Mouse (Mus musculus): ENCODE measurements around the gene Srgap3.
"Not testable (repeated sequence)": the region's sequence is repeated elsewhere in the genome, so short reads cannot be mapped to it uniquely, and the experiment has no call there.

Gene Srgap3

DNA sequence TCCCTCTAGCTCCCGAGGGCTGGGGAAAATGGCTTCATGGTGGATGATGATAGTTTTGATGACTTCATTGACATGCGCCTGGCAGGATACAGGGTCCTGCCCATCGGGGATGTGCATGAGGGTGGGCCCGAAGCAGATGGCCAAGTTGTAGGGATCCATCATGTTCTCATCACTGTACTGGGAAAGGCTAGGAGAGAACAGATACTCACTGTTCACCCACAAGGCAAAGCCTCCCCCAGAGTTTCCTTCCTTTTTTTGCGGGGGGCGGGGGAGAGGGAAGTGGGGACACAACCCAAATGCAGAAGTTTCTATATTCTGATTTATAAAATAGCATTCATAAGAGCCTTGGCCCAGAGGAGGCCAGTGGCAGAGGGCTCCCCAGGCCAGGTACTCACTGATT lies 208.1 kb downstream of the Srgap3 start:
- DNase-seq (ENCODE audit: low read depth), result peak; percentile 20

DNA sequence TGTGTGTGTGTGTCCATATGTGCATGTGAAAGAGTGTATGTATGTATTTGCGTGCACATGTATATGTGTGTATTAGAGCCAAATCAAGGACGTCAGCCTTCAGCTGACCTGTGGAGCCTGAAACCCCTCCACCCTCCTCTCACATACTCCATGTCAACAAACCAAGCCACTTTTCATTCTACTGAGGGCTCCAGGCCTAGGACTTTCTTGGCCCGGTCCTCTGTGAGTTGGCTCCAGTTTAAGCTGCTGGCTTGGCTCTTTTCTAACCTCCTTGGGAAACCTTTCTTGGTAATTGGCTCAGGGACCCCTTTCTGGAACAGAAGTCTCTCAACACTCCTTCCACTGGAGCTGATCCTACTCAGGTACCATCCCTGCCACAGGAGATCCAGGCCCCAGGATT lies 210.6 kb downstream of the Srgap3 start:
- DNase-seq (ENCODE audit: low read depth), result no peak

DNA sequence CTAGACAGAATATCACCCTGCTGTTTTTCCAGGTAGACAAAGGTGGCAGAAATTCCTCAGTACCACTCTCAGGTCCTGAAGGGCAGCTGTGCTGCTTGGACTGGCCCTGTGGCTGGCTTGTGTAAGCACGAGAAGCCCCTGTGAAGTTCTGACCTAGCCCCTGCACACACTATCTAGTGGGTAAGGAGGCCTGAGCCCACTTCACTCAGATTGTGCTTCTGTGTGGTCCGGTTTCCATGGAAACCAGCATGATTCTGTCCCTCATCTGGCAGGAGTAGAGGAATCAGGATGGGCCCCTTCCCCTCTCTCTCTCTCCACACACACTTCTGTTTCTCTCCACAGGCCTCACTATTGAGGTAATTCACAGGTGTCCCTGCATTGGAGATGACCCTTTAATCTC lies 212.0 kb downstream of the Srgap3 start:
- no peak for DNase-seq (ENCODE audit: low read depth)

DNA sequence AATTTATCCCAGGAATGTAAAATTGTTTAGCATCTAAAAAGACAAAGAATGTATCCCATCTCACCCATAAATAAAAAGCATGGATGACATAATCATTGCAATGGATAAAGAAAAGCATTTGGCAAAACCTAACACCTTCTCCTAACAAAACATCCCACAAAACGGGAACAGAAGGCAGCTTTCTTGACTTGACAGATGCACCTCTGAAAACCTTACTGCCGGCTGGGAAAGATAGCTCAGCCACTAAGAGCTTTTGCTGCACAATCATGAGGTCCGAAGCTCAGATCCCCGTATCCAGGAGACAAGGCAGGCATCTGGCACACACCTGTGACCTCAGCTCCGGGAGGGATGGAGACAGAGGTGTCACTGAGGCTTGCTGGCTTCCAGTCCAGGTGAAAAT lies 213.1 kb downstream of the Srgap3 start:
- DNase-seq (ENCODE audit: low read depth), result no peak

DNA sequence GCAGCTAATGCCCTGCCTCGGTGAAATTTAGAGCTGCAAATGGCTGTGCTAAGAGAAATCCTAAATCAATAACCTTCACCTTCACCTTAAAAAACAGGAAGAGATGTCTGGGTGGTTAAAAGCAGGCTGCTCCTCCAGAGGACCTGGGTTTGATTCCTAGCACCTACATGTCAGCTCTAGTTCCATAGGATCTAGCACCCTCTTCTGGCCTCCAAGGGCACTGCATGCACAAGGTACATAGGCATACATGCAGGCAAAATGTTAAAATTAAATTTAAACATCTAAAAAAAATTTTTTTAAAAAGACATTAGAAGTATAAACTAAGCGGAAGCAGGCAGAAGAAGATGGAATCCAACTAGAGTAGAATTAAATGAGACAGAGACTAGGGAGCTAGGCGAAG lies 214.6 kb downstream of the Srgap3 start:
- DNase-seq (ENCODE audit: low read depth), result no peak

DNA sequence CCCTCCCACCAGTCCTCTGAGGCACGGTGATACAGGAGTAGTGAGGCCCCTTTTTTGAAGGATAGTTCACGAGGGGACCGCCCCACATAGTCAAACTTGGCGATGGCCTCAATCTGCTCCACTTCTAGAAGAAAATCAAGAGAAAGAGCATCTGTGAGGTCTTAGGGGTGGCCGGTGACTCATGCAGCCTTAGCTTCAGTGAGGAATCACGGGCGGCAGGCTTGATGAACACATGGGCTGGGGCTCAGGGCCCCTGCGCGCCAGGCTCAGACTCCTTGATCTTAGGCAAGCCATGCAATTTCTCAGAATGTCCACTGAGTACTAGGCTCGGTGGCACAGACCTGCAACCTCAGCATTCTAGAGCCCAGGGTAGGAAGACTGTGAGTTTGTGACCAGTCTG lies 215.7 kb downstream of the Srgap3 start:
- no peak for DNase-seq (ENCODE audit: low read depth)

DNA sequence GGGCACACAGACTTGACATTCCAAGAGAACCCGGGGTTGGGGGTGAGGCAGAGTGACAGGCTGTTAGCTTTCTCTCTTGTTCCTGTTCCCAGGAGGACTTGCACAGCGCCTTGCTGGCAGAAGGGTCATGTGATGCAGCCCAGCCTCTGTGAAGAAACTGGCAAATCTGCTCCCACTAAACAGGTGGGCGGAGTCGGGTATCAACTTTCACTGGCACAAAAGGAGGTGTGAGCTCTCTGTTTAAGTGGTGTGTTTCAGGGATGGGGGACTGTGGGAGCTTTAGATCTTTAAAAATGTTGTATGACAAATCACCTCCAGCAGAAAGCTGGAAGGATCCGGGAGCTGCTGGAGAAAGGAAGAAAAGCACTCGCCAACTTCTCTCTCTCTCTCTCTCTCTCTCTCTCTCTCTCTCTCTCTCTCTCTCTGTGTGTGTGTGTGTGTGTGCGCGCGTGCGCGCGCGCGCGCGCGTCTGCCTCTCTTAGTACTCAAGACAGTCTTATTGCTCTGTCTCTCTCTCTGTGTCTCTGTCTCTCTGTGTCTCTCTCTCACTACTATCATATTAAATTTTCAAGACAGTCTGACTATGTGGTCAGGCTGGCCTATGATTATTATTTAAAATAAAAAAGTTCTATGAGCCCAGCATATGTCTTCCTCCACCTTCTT lies 218.2 kb downstream of the Srgap3 start:
- peak; percentile 22 for DNase-seq (ENCODE audit: low read depth)

DNA sequence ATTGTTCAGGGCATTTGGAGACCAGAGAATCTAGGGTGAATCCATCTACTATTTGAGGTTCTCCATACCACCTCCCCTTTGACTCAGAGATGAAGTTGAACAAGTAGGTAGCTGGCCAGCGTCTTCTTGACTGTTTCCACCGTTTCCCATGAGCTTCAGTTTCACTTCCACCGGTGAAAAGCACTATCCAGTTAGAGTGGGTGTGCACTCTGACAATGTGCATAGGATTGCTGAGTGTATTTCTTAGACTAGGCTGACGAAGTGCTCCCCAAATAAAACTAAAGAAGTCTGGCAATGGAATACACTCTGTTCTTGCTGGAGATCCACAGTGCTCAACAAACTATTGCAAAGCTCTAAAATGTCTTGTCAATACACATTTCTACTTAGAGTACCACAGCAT lies 221.6 kb downstream of the Srgap3 start:
- no peak for DNase-seq (ENCODE audit: low read depth)

DNA sequence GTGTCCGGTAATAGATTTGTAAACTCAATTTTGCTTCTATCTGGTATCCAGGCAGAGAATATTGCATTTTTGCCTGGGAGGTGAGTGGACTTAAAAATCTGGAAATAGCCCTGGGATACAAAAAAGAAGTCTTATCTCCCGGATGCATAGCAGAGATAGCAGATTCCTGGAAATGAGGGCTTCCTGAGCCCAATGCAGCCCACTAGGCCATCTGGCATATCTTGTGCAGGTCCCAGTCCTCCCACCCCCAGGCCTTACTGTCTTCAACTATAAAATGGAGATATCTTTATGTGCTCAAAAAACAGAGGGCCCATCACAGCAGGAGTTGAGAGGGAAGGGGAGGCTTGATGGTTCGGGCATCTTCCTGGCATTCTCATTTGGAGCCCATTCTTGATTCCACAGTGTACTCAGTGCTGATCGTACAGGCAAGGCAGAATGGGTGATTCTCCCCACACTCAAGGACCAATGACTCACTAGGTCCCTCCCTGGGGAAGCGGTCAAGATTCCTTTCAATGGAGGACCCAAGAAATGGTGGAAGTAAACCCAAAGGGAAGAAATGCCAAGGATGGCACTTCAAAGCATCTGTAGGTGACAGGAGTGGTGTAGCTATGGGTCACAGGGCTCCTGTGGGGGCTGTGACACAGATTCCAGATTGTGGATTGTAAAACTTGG lies 226.5 kb downstream of the Srgap3 start:
- DNase-seq (ENCODE audit: low read depth), result no peak

DNA sequence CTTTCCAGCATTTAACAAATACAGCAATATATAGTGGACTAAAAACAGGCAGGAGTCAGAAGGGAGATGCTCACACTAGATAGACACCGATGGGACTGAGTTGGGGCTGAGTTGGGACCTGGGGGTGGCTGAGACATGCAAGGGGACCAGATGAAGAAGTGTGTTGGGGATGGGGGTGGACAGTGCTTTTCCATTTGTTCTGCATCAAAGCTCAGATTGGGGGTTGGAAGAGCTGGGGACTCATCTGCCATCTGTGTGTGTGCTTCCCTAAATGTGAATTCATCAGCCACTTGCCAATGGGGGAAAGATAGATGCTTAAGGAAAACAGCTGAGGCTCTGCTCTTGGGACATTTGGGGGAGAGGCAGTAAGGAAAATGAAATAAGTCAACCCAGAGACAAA lies 227.1 kb downstream of the Srgap3 start:
- no peak for DNase-seq (ENCODE audit: low read depth)

DNA sequence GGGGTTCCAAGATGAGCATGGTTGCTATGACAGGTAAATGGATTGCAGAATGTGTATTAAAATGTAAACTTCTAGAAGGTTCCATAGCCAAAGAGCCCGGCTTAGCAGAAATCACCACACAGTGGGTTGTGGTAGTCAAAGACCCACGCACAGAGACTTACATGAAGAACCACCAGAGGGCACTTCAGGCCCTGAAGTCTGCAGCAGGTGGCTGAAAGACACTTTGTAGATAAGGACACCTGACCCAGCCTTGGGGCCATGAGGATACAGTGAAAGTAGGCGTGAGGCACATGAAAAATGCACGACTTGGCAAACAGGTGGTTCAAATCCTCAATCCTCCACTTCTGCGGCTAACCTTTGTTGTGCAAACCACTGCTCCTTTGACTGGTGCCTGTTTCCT lies 229.9 kb downstream of the Srgap3 start:
- no peak for DNase-seq (ENCODE audit: low read depth)

DNA sequence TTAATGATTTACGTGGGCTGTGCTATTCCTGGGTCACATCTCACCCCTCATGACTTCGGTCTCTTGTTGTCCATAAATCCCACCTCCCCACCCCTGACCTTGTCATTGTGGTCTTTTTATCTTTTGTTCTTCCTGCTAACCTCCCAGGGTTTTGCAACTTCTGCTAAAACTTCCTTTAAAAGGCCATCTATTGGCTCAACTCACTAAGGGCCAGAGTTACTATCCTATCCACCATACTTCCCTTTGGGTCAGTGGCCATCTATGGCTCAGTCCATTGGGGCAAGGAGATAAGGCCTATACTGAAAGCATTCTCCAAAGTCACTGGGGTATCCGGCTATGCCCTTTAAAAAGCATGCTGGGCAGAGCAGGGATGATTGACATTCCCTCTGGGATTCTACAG lies 233.1 kb downstream of the Srgap3 start:
- no peak for DNase-seq (ENCODE audit: low read depth)

DNA sequence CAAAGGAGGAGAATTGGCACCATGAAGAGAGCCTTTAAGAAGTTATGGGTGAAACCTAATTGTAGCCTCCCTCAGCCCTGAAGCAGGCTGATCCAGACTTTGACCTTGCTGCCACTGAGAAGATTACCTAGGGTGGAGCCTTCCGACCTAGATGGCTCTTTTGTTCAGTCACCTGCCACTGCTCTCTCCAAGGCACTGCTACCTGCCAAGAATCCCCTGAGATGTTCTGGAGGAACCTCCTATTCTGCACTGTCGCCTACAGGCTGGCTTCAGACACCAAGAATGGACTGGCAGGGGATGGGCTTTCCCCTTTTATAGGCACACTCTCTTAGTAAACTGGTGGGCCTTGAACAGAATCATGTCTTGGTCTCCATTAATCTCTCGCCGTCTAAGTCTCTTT lies 244.8 kb downstream of the Srgap3 start:
- DNase-seq (ENCODE audit: low read depth), result not testable (repeated sequence)

DNA sequence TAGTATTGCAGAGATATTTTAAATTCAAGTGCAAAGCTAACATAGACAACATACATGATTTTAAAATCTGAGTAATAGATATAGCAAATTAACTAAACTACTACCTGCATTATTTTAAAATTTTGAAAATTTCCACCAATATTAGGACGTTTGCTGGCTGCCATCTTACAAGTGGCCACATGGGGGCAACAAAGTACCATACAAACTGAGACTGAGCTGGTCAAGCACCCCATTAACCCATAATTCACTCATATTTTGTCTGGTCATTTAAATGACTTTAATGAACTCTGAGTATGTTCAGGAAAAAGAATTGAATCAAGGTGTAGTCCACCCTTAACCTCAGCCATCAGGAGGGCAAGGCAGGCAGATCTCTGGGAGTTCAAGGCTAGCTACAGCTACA lies 246.7 kb downstream of the Srgap3 start:
- DNase-seq (ENCODE audit: low read depth), result peak; percentile 34

DNA sequence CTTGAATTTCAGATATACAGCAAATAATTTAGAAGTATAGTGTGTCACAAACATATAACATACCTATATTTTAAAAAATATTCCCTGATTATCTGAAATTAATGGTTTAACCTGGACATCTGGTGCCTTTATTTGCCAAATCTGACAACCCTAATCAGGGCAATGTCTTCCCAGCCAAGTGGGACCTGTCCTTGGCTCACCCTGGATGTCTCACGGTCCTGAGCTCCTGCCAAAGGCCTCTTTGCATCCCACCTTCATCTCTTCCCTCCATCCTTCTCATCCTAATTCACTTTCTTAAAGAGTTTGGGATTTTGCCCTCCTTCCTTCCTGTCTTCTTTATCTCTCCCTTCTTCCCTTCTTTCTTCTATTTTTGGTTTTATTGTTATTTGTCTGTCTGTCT lies 248.0 kb downstream of the Srgap3 start:
- no peak for DNase-seq (ENCODE audit: low read depth)

DNA sequence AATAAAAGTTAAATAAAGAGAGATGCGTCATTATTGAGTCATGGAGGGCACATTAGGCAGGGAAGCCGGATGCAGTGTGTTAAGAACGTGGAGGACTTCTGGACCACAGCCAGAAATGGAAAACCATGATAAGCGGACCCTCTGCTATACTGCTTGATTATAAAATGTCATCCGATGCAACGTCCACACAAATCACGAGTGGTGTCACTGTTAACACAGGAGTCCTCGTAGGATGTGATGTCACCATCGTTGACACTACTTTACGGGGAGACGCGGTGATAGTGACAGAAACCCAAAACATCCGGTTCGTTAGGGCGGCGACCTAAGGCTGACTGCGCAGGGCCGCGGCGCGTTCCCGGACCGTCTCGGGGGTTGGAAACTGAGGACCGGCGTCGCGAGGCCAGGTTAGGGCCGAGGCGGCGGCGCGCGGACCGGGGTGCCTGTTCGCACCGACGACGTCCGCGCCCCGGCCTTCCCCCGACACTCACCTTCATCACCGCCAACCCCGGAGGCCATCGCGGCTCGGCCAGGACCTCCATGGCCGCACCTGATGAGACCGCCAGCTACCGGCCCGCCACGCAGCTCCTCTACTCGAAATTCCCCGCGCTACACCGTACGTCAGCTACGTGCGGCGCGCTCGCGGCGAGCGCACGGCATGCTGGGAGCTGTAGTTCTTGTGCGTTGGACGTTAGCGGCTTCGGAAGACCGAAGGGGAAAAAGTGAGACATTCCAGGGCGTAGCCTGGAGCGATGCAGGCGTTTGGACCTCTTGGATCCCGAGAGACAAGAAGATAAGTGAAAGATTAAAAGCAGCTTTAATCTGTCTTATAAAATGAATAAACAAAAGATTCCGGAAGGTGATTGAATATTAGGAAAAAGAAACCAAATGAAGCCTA lies 250.8 kb downstream of the Srgap3 start, which contains the start of gene Rad18:
Gene Rad18 (minus strand): TSS at position 631 of the 895 bp plus-strand sequence.
- peak; percentile 77 for DNase-seq (ENCODE audit: low read depth)

DNA sequence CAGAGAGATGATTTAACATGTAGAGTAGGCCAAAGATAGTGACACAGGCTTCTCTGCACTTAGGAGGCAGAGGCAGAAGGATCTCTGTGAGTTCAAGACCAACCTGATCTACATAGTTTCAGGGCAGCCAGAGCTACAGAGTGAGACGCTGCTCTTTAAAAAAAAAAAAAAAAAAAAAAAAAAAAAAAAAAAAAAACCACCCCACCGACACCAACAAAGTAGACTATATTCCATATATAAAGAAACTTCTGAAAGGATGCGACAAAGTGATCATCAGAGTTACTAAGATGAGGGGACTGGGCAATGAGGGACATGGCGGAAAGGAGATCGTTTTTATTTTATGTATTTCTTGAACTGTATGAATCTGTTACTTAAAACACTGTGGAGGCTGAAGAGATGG lies 252.6 kb downstream of the Srgap3 start:
- no peak for DNase-seq (ENCODE audit: low read depth)

DNA sequence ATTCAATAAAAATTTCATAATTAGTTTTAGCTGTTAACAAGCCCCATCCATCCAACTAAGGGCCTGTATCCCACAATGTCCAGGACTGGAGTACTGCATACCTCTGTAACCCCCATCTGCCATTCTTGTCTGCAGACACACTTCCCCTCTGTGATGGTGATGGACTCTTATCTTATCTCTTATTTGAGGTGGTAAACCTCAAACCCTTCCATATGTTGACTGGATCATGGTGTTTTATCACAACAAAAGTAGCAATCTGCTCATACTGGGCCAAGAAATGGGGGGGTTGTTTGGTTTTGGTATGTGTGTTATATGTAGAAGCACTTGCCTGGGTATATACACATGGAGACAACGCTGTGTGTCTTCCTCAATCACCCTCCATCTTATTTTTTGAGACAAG lies 255.5 kb downstream of the Srgap3 start:
- DNase-seq (ENCODE audit: low read depth), result no peak

DNA sequence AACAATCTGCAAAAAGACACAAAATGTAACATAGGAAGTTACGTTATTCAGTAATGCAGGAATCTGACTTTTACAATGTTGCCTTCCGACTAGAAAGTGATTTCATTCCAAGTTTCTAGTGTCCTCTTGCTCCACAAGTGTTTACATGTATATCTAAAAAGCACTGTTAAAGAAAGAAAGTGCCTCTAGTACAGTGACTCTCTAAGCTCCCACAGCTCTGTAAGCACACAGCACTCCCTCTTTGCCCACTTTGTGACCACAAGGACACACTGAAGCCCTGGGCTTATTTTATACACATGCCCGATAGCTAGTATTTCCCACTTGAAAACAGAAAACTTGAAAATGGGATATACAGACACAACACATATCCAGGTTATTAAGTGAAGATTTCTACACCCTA lies 259.0 kb downstream of the Srgap3 start:
- DNase-seq (ENCODE audit: low read depth), result no peak

DNA sequence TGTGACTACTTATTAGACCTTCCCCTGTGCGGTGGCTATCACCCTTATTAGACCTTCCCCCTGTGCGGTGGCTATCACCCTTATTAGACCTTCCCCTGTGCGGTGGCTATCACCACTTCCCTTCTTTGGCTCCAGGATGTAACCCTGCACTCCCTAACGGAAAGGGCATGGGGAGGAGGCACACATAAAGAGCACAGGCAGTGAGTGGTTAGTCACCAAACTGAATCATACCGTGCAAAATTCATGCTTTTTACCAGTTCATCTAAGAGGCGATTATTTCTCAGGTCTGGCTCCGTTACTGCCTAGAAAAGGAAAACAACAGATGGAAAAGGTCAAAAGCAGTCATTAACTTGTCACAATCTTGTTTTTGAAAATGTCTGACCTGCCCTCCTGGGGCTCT lies 260.6 kb downstream of the Srgap3 start:
- DNase-seq (ENCODE audit: low read depth), result no peak

DNA sequence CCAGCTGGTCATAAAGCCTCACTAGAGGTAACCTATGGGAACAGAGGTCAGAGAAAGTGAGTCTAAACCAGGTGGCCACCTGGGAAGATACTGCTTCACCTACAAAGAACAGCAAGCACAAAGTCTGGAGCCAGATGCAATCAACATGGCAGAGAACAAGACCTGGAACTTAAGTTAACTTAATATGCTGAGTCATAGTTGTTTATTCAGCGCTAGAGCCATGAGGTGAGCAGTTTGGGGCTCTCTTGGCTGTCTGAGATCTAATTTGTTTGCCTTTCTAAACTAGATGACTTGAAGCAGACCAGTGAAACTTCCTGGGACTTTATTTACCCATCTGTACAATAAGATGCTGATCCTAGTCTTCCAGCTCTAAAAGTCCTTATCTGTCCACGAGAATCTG lies 263.0 kb downstream of the Srgap3 start:
- DNase-seq (ENCODE audit: low read depth), result no peak

Measured in c-Kit-positive CD71-negative TER-119-negative erythroid progenitor cells, embryonic 14.5 days (primary cell).